Mouse (Mus musculus): ENCODE data around the gene Krt7.

DNA sequence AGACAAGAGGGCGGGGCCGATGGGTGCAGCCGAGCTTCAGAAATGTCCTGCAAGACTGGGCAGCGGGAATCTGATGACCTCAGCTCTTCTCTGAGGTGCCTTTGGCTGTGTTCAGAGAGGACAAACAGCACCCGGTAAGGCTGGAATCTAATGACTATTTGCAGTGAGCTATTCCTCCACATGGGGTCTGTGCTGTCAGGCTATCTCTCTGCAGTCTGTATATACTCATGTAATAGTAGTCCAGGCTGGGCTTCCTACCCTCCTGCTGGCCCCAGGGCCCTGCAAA lies 34.1 kb upstream of the Krt7 start:
- TF ChIP-seq POLR2A (IDR thresholded peaks at IDR 0.05; ENCODE audit: low read depth, low read length) (no peak), CTCF (conservative IDR thresholded peaks at IDR 0.05; ENCODE audit: insufficient read depth, insufficient read length, low read depth, low read length) (no peak)
